Mouse (Mus musculus): ENCODE results near the gene Nrd1. TPM values are rescaled to one million over a fixed set of nuclear protein-coding genes. Genes with fewer than 3 reads are reported as not detected.

Gene Nrd1
- polyA plus RNA-seq (2012; rRNA removed), result 38.5 and 50.5 TPM in 2 replicates

DNA sequence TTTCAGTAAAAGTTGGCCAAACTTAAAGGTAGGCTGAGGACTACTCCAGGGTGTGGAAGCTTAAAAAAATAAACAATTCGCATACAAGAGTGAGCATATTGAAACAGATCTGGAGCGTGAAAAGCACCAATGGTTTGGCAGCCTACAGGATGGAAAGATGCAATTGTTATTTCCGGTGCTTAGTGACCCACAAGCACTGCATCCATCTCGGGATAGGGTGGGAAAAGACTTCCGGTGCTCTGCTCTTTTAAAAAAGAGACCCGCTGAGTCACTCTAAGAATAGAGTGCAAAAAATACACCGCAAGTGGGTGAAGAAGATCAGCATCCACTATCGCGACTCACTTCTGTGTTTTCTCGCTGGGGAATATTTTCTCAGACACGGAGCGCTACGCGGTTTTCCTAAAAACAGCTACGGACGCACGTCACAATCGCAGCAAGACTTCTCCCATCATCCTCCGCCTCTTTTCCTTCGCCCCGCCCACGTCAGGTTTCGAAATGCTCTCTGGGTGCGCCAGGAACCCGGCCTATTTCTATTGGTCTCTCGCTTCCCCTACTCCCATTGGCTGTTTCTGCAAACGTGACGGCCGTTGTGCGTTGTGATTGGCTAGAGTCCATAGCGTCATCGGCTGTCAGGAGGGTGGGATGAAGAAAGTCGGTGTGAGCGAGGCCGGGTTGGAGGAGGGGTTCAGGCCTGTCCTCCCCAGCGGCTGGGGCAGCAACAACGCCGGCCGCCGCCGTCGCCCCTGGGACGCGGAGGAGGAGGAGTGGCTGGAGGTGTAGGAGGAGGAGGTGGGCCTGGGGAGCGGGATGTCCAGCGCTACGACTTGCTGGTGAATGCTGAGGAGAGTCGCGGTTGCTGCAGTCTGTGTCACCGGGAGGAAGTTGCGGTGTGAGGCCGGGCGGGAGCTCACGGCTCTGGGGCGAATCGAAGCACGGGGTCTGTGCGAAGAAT lies at the start of gene Nrd1:
Gene Nrd1 (plus strand): TSS at position 657 of the 952 bp plus-strand sequence.
- DNase-seq, result peak; percentile 100
- H3K36me3 ChIP-seq (ENCODE audit: control insufficient read depth, insufficient read depth, low read length), result no peaks in the 10 kb centered on the region
- peak within 1 kb of the TSS; percentile 71 for H3K4me3 ChIP-seq (ENCODE audit: insufficient read depth, low read depth, low read length)
- no peaks in the 10 kb centered on the region for H3K27me3 ChIP-seq (replicated peaks; ENCODE audit: control insufficient read depth, insufficient read depth, low read length)
- TF ChIP-seq CTCF (conservative IDR thresholded peaks at IDR 0.05; ENCODE audit: insufficient read depth, insufficient read length, low read depth, low read length) (no peak), POLR2A (IDR thresholded peaks at IDR 0.05; ENCODE audit: low read depth, low read length) (peak; percentile 91)
- peak within 1 kb of the TSS; percentile 87 for H3K27ac ChIP-seq (ENCODE audit: insufficient read depth, low read depth, low read length)
- under 1% methylated on average over 58 of the region's 58 CpGs for WGBS
- H3K4me1 ChIP-seq (ENCODE audit: control insufficient read depth, insufficient read depth, low read length), result no peaks in the 10 kb centered on the region

DNA sequence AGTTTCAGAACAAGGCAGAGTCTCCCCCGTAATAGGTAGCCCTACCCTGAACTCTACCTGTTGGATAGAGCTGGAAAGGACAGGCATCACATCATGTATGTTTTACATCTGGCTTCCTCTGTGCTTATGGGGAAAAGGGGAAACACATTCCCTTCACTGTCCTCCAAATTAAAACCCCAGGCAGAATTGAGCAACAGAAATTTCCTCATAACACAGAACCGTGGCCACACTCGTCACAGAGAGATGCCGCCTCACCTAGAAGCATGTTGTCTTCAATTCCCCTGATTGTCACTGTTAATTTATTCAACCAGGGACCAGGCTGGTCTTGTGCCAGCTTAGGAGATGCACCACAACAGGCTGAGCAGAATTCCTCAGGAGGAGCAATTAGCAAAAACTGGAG lies 48.8 kb upstream of the Nrd1 start:
- no peak for TF ChIP-seq CTCF (conservative IDR thresholded peaks at IDR 0.05; ENCODE audit: insufficient read depth, insufficient read length, low read depth, low read length)
- no peak for TF ChIP-seq POLR2A (IDR thresholded peaks at IDR 0.05; ENCODE audit: low read depth, low read length)
- no peak for DNase-seq
- no peaks in the 10 kb centered on the region for H3K36me3 ChIP-seq (ENCODE audit: control insufficient read depth, insufficient read depth, low read length)
- no peak overlapping the region for H3K27ac ChIP-seq (ENCODE audit: insufficient read depth, low read depth, low read length)
- H3K27me3 ChIP-seq (replicated peaks; ENCODE audit: control insufficient read depth, insufficient read depth, low read length), result no peaks in the 10 kb centered on the region
- no peak overlapping the region for H3K4me3 ChIP-seq (ENCODE audit: insufficient read depth, low read depth, low read length)
- no peaks in the 10 kb centered on the region for H3K4me1 ChIP-seq (ENCODE audit: control insufficient read depth, insufficient read depth, low read length)
- WGBS, result 88% methylated on average over 4 of the region's 4 CpGs

DNA sequence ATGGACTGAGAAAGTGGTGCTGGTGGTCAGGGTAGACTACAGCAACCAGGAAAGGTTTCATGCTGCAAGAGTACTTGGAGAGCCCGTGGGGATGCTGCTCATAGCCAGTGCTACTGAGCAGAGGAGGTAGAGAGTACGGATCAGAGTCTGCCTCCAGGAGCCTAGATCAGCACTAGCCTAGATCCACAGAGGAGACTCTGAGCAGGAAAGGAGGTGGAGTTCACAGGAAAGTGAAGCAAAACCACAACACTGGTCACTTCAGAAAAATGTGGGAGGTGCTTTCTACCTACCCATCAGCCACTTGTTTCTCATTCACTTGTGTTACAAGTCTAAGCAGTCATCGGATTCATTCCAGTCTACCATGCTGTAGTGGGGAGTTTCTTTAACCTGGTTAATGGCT lies 40.8 kb upstream of the Nrd1 start:
- H3K27me3 ChIP-seq (replicated peaks; ENCODE audit: control insufficient read depth, insufficient read depth, low read length), result no peaks in the 10 kb centered on the region
- no peak for TF ChIP-seq POLR2A (IDR thresholded peaks at IDR 0.05; ENCODE audit: low read depth, low read length)
- TF ChIP-seq CTCF (conservative IDR thresholded peaks at IDR 0.05; ENCODE audit: insufficient read depth, insufficient read length, low read depth, low read length), result no peak
- 87% methylated on average over 3 of the region's 3 CpGs for WGBS
- no peaks in the 10 kb centered on the region for H3K4me1 ChIP-seq (ENCODE audit: control insufficient read depth, insufficient read depth, low read length)
- DNase-seq, result no peak
- H3K4me3 ChIP-seq (ENCODE audit: insufficient read depth, low read depth, low read length), result no peak overlapping the region
- H3K36me3 ChIP-seq (ENCODE audit: control insufficient read depth, insufficient read depth, low read length), result no peaks in the 10 kb centered on the region
- no peak overlapping the region for H3K27ac ChIP-seq (ENCODE audit: insufficient read depth, low read depth, low read length)

DNA sequence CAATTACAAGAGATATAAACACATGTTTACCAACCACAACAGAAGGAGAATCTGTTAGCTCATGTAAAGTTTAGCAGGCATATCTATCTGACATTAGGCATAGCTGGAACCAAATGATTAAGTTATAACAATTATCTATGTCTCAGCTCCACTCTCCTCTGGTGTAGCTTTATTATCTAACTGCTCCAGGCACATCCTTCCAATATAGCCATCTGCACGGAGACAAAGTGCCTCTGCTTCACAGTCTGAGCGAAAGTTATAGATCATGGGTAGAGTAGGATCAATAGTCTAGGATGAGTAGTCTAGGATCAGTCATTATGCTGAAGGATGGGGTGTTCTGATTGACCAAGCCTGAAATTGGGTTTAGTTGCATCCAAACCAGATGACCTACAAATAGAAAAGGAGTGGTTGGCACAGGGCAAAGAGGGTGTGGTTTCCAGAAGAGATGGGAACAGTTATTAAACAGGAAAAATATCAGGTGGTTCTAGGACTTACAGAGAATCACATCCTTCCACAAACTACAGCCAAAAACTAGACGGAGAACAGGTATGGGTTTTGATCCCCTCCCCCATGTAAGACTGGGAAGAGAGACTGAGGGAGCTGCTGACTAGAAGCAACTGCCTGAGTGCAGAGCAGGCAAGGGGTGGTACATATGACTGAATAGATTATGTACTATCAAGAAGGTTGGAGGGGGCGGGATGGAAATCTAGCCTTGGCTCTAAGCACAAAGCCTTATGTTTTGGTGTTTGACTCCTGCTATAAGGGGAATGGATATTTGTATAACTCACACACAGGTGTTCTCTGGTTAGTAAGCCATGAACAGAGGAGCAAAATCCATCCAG lies 39.6 kb upstream of the Nrd1 start:
- no peak for DNase-seq
- no peaks in the 10 kb centered on the region for H3K27me3 ChIP-seq (replicated peaks; ENCODE audit: control insufficient read depth, insufficient read depth, low read length)
- TF ChIP-seq POLR2A (IDR thresholded peaks at IDR 0.05; ENCODE audit: low read depth, low read length) (no peak), CTCF (conservative IDR thresholded peaks at IDR 0.05; ENCODE audit: insufficient read depth, insufficient read length, low read depth, low read length) (no peak)
- no peak overlapping the region for H3K4me3 ChIP-seq (ENCODE audit: insufficient read depth, low read depth, low read length)
- H3K27ac ChIP-seq (ENCODE audit: insufficient read depth, low read depth, low read length), result no peak overlapping the region
- no peaks in the 10 kb centered on the region for H3K36me3 ChIP-seq (ENCODE audit: control insufficient read depth, insufficient read depth, low read length)
- 85% methylated on average over 4 of the region's 4 CpGs for WGBS
- H3K4me1 ChIP-seq (ENCODE audit: control insufficient read depth, insufficient read depth, low read length), result no peaks in the 10 kb centered on the region

DNA sequence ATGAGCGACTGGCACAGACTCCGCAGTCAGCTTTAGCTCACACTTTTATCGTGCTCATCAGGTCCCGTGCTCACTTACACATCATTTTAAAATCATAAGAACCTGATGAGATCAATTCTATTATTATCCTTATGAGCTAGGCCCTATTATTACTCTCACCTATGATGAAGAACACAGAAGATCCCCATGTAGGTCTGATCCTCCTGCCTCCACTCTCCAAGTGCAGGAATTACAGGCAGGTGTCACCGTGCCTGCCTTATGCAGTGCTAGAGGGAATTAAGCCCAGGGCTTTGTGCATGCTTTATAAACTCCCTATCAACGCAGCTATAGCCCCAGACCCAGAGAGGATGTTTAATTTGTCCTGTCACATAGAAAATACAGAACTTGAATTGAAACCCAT lies 37.4 kb upstream of the Nrd1 start:
- Histone ChIP-seq H3K4me1 (ENCODE audit: control insufficient read depth, insufficient read depth, low read length) (no peaks in the 10 kb centered on the region), H3K27me3 (replicated peaks; ENCODE audit: control insufficient read depth, insufficient read depth, low read length) (no peaks in the 10 kb centered on the region), H3K36me3 (ENCODE audit: control insufficient read depth, insufficient read depth, low read length) (no peaks in the 10 kb centered on the region), H3K4me3 (ENCODE audit: insufficient read depth, low read depth, low read length) (no peak overlapping the region), H3K27ac (ENCODE audit: insufficient read depth, low read depth, low read length) (no peak overlapping the region)
- DNase-seq, result no peak
- 71% methylated on average over 6 of the region's 6 CpGs for WGBS
- TF ChIP-seq CTCF (conservative IDR thresholded peaks at IDR 0.05; ENCODE audit: insufficient read depth, insufficient read length, low read depth, low read length) (no peak), POLR2A (IDR thresholded peaks at IDR 0.05; ENCODE audit: low read depth, low read length) (no peak)

DNA sequence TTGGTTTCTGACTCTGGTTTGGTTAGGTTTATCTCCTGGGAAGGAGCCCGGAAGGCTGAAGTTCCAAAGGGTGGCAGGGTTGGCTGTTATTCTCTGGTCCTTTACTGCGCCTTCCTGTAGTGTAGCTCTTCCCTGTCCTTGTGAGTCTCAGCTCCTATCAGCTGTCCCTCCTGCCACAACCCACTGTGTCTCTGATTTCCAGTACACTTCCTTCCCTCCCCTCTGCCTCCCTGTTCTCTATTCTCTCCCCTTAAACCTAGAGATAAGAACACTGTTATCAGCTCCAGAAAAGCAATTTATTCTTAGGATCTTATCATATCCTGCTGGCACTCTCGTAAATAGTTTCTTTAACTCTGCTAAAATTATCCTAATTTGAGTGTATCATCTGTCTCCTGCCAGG lies 30.9 kb upstream of the Nrd1 start:
- Histone ChIP-seq H3K27ac (ENCODE audit: insufficient read depth, low read depth, low read length) (no peak overlapping the region), H3K36me3 (ENCODE audit: control insufficient read depth, insufficient read depth, low read length) (no peaks in the 10 kb centered on the region), H3K4me3 (ENCODE audit: insufficient read depth, low read depth, low read length) (no peak overlapping the region), H3K4me1 (ENCODE audit: control insufficient read depth, insufficient read depth, low read length) (peaks cover 5% of the 10 kb centered on the region; the same call in 1 of the 2 replicates), H3K27me3 (replicated peaks; ENCODE audit: control insufficient read depth, insufficient read depth, low read length) (no peaks in the 10 kb centered on the region)
- DNase-seq, result no peak
- 55% methylated on average over 3 of the region's 3 CpGs for WGBS
- no peak for TF ChIP-seq CTCF (conservative IDR thresholded peaks at IDR 0.05; ENCODE audit: insufficient read depth, insufficient read length, low read depth, low read length)

DNA sequence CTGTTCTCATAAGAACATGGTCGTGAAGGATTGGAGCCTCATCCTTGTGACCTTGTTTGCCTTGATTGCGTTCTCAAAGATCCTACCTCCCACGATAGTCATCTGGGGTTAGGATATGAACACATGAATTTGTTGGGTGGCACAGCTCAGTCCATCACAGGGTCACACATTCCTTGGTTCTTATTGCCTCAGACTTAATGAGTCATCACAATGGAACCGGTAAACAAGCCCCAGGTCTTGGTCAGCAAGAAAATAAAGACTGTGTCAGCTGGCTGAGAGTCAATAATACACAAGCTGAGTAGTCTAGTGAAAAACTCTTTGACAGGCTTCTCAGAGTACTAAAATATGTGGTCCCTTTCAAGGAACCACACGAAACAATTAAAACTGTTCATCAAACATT lies 29.4 kb upstream of the Nrd1 start:
- H3K4me3 ChIP-seq (ENCODE audit: insufficient read depth, low read depth, low read length), result no peak overlapping the region

More for the DNA sequence above, 29.4 kb upstream of the Nrd1 start:
- Histone ChIP-seq H3K36me3 (ENCODE audit: control insufficient read depth, insufficient read depth, low read length) (no peaks in the 10 kb centered on the region), H3K27ac (ENCODE audit: insufficient read depth, low read depth, low read length) (no peak overlapping the region), H3K4me1 (ENCODE audit: control insufficient read depth, insufficient read depth, low read length) (peaks cover 5% of the 10 kb centered on the region; the same call in 1 of the 2 replicates), H3K27me3 (replicated peaks; ENCODE audit: control insufficient read depth, insufficient read depth, low read length) (no peaks in the 10 kb centered on the region)
- DNase-seq, result peak; percentile 42
- TF ChIP-seq POLR2A (IDR thresholded peaks at IDR 0.05; ENCODE audit: low read depth, low read length) (no peak), CTCF (conservative IDR thresholded peaks at IDR 0.05; ENCODE audit: insufficient read depth, insufficient read length, low read depth, low read length) (no peak)
- WGBS, result 52% methylated on average over 5 of the region's 5 CpGs

Measured in kidney, adult 2 months (tissue).